Mouse (Mus musculus) liver, adult 2 months (tissue): ENCODE measurements around the gene Rcbtb2.

ENCODE experiments used
- CTCF ChIP-seq: fragments of 200-500 bp; IDR thresholded peaks from 2 replicates; pipeline ENCODE4 v1.5.1; 2011; ENCODE audit warnings: low read depth, low read length, control low read depth
- POLR2A ChIP-seq: fragments of 200-500 bp; IDR thresholded peaks from 2 replicates; pipeline ENCODE4 v1.6.1; 2011; ENCODE audit warnings: low read length, control low read depth; ENCODE audit not compliant: insufficient read depth; ENCODE audit errors: extremely low read depth

DNA sequence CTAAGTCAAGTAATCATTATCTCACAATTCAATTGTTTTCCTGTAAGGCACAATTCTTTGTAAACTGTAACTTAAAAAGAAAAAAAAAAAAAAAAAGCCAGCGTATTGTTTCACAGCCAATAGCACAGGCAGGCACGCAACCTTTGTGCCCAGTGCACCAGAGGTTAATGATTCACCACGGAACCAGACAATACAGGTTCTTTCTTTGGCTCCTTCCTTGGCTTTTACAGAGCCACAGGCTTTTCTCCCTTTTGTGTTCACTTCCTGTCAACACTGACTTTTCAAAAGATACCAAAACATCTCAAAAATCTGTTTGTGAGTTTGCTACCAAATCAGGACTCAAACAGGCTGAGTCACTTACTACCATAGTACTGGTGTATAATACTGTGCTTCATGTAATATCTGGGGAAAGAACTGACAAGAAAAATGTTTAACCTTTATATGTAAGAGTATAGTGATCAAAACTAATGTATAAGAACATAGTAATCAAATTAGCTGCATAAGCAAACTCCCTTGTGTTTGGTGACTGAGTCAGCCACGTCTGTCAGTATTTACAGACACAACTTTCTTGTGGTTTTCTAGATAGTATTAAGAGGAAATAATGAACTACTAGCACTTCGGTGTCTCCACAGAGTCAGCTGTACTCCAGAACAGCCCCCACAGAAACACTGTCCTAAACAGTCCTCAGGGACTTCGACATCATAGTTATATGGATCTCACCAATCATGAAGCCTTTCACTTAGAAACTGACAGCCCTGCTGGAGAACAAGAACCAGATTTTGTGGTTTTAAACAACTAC, 130.8 kb downstream of the Rcbtb2 start:
- TF ChIP-seq CTCF (no peak), POLR2A (no peak)
